ENCODE assay signal across 25 mouse cellular contexts in genomic region chr12:7537389-7537788, GRCm38 (mm10).
"Had no signal": no experiment of that assay in that cellular context is flagged by ENCODE, and none has a peak within 500 bp of the region (broad histone marks: within the 10 kb centered on the region; RNA-seq: fewer than 3 reads in every experiment).

No protein-coding gene starts in this region.

- DNase-seq: gastrocnemius, postnatal 14 days; gastrocnemius, postnatal 36 days; heart, adult 11 months; heart, adult 2 months; heart, postnatal 10 days; heart, postnatal 4 days; kidney, adult 18-20 months; kidney, adult 8-10 months; kidney, postnatal 10 days; kidney, postnatal 25 days; kidney, postnatal 4 days; left cerebral cortex, postnatal 4 days had no signal

- H3K4me2 ChIP-seq: heart, embryonic 11.5 days; hindbrain, embryonic 12.5 days; hindbrain, embryonic 14.5 days; intestine, embryonic 15.5 days; limb, embryonic 13.5 days; limb, embryonic 15.5 days; liver, embryonic 12.5 days had no signal

- H3K27me3 ChIP-seq: hindbrain, embryonic 12.5 days; intestine, embryonic 15.5 days; limb, embryonic 13.5 days; limb, embryonic 15.5 days; liver, embryonic 12.5 days had no signal

- H3K27ac ChIP-seq: heart, adult 2 months; hindbrain, embryonic 10.5 days; hindbrain, embryonic 12.5 days; hindbrain, embryonic 14.5 days; intestine, embryonic 15.5 days; layer of hippocampus, adult 2 months; limb, embryonic 13.5 days; limb, embryonic 15.5 days; liver, embryonic 12.5 days; liver, embryonic 14.5 days had no signal

- H3K9ac ChIP-seq: hindbrain, embryonic 12.5 days; hindbrain, embryonic 14.5 days; intestine, embryonic 15.5 days; limb, embryonic 13.5 days; limb, embryonic 15.5 days; liver, embryonic 12.5 days; liver, embryonic 14.5 days had no signal

- H3K4me1 ChIP-seq: hindbrain, embryonic 10.5 days; hindbrain, embryonic 12.5 days; intestine, embryonic 15.5 days; limb, embryonic 13.5 days; limb, embryonic 15.5 days; liver, embryonic 12.5 days had no signal

- H3K36me3 ChIP-seq: hindbrain, embryonic 10.5 days; hindbrain, embryonic 12.5 days; intestine, embryonic 15.5 days; limb, embryonic 13.5 days; limb, embryonic 15.5 days; liver, embryonic 12.5 days had no signal

- ATAC-seq: hindbrain, embryonic 16.5 days; inflammation-experienced regulatory T-cells, adult 6 months; intestine, embryonic 15.5 days; intestine, postnatal 0 days; liver, embryonic 12.5 days had no signal

- H3K4me3 ChIP-seq: heart, adult 2 months; hindbrain, embryonic 10.5 days; hindbrain, embryonic 12.5 days; intestine, embryonic 15.5 days; layer of hippocampus, adult 2 months; limb, embryonic 13.5 days; limb, embryonic 15.5 days; liver, embryonic 12.5 days had no signal

- H3K9me3 ChIP-seq: hindbrain, embryonic 10.5 days; hindbrain, embryonic 12.5 days; intestine, embryonic 15.5 days; limb, embryonic 13.5 days; limb, embryonic 15.5 days; liver, embryonic 12.5 days had no signal
